Comparison of ENCODE assay signal across 13 mouse cellular contexts in the genomic region with DNA sequence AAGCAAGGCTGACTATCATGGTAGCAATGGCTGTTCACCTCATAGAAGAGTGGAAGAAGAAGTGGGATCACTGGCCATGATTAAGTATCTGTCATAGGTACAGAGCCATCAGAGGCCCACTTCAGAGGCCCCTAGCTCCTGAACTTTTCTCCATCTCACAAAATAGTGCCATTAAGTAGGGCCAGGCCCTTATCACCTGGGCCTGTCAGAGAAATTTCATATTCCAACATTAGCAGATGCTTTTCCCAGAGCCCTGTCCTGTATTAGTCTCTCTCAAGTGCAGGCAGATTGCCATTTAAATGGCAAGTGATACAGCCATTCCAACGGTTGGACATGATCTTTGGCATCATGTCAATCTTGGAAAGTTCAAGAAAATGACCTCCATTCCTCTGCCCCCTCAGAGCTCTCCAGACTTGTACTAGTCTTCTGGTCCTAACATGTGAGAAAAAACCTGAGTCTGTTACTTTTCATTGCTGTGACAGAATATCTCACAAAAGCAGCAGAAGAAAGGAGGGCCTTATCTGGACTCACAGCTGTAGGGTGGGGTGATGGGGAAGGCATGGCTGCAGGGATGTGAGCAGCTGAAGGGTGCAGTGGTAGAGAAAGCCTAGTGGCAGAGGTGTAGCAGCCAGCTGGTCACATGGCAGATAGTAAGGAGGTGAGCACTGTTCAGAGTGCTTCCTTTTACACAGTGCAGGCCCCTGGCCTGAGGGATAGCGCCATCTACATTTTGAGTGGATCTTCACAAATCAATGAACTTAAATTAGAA.
DNase-seq lines count a peak whose midpoint lies in the region; ATAC-seq lines count a peak whose summit lies in the region.
"Had no signal": no experiment of that assay in that cellular context is flagged by ENCODE, and none has a peak within 500 bp of the region (broad histone marks: within the 10 kb centered on the region; RNA-seq: fewer than 3 reads in every experiment).

No protein-coding gene starts in this region.

- H3K27me3 ChIP-seq in forebrain, embryonic 11.5 days (ENCODE audit: control insufficient read depth, insufficient read depth, low read length): no peaks in the 10 kb centered on the region
- no peaks in the 10 kb centered on the region for H3K27me3 ChIP-seq in forebrain, embryonic 16.5 days (replicated peaks; ENCODE audit: control insufficient read depth, insufficient read depth, low read length)
- H3K27me3 ChIP-seq in kidney, embryonic 15.5 days: no peaks in the 10 kb centered on the region; the same call in 1 of the 2 replicates
- no peaks in the 10 kb centered on the region for H3K27me3 ChIP-seq in liver, embryonic 15.5 days
- H3K27me3 ChIP-seq: neural tube, embryonic 12.5 days had no signal

- H3K9ac ChIP-seq in forebrain, embryonic 11.5 days (ENCODE audit: low read length): no peak overlapping the region
- no peak overlapping the region for H3K9ac ChIP-seq in forebrain, embryonic 16.5 days (replicated peaks; ENCODE audit: low read depth, low read length)
- no peak overlapping the region for H3K9ac ChIP-seq in kidney, embryonic 15.5 days
- H3K9ac ChIP-seq in liver, embryonic 15.5 days: peak overlapping the region; percentile 23; the same call in 1 of the 2 replicates
- H3K9ac ChIP-seq: neural tube, embryonic 12.5 days had no signal

- 83% methylated on average over 2 of the region's 2 CpGs for WGBS in forebrain, embryonic 11.5 days
- WGBS in forebrain, embryonic 16.5 days: 85% methylated on average over 2 of the region's 2 CpGs
- 80% methylated on average over 2 of the region's 2 CpGs for WGBS in kidney, embryonic 15.5 days
- WGBS in liver, embryonic 15.5 days (ENCODE audit: insufficient replicate concordance): 25% methylated on average over 2 of the region's 2 CpGs

- H3K4me1 ChIP-seq in forebrain, embryonic 11.5 days (replicated peaks; ENCODE audit: control insufficient read depth, insufficient read depth, low read length): no peaks in the 10 kb centered on the region
- H3K4me1 ChIP-seq in forebrain, embryonic 16.5 days (replicated peaks; ENCODE audit: control insufficient read depth, insufficient read depth, low read length): no peaks in the 10 kb centered on the region; the same call in 1 of the 2 replicates
- H3K4me1 ChIP-seq in kidney, embryonic 15.5 days: no peaks in the 10 kb centered on the region
- peaks cover 66% of the 10 kb centered on the region for H3K4me1 ChIP-seq in liver, embryonic 15.5 days (replicated peaks)

- H3K36me3 ChIP-seq in forebrain, embryonic 11.5 days (ENCODE audit: control insufficient read depth, insufficient read depth, low read length): no peaks in the 10 kb centered on the region
- no peaks in the 10 kb centered on the region for H3K36me3 ChIP-seq in forebrain, embryonic 16.5 days (ENCODE audit: control insufficient read depth, insufficient read depth)
- H3K36me3 ChIP-seq in kidney, embryonic 15.5 days: no peaks in the 10 kb centered on the region
- H3K36me3 ChIP-seq in liver, embryonic 15.5 days (replicated peaks): no peaks in the 10 kb centered on the region
- H3K36me3 ChIP-seq: neural tube, embryonic 12.5 days had no signal

- H3K4me3 ChIP-seq in forebrain, embryonic 11.5 days (ENCODE audit: low read depth, low read length): no peak overlapping the region
- no peak overlapping the region for H3K4me3 ChIP-seq in forebrain, embryonic 16.5 days (replicated peaks; ENCODE audit: low read length)
- H3K4me3 ChIP-seq in kidney, embryonic 15.5 days (replicated peaks): no peak overlapping the region
- peak overlapping the region; percentile 9; the same call in 1 of the 2 replicates for H3K4me3 ChIP-seq in liver, embryonic 15.5 days (replicated peaks)
- H3K4me3 ChIP-seq: neural tube, embryonic 12.5 days had no signal

- peak overlapping the region; percentile 18; the same call in 1 of the 2 replicates for H3K27ac ChIP-seq in forebrain, embryonic 11.5 days (ENCODE audit: low read depth, low read length)
- H3K27ac ChIP-seq in forebrain, embryonic 16.5 days (ENCODE audit: low read length): no peak overlapping the region
- no peak overlapping the region for H3K27ac ChIP-seq in kidney, embryonic 15.5 days
- H3K27ac ChIP-seq in liver, embryonic 15.5 days (replicated peaks): peak overlapping the region; percentile 97
- H3K27ac ChIP-seq: macrophage; neural tube, embryonic 12.5 days had no signal

- peak; percentile 74 for ATAC-seq in forebrain, embryonic 11.5 days (replicated peaks; ENCODE audit: low FRiP score)
- no peak for ATAC-seq in forebrain, embryonic 16.5 days
- peak; percentile 95 for ATAC-seq in kidney, embryonic 15.5 days (replicated peaks; ENCODE audit: low FRiP score)
- peak; percentile 99 for ATAC-seq in liver, embryonic 15.5 days (ENCODE audit: insufficient read depth)

- no peaks in the 10 kb centered on the region for H3K9me3 ChIP-seq in forebrain, embryonic 11.5 days (ENCODE audit: control insufficient read depth, low read length)
- no peaks in the 10 kb centered on the region for H3K9me3 ChIP-seq in forebrain, embryonic 16.5 days (ENCODE audit: control insufficient read depth, low read length)
- H3K9me3 ChIP-seq in kidney, embryonic 15.5 days (replicated peaks): no peaks in the 10 kb centered on the region
- no peaks in the 10 kb centered on the region for H3K9me3 ChIP-seq in liver, embryonic 15.5 days (replicated peaks)
- H3K9me3 ChIP-seq: neural tube, embryonic 12.5 days had no signal

- no peak overlapping the region for H3K4me2 ChIP-seq in forebrain, embryonic 11.5 days (ENCODE audit: low read depth, low read length, severe bottlenecking)
- H3K4me2 ChIP-seq in forebrain, embryonic 16.5 days (ENCODE audit: low read length): no peak overlapping the region
- no peak overlapping the region for H3K4me2 ChIP-seq in kidney, embryonic 15.5 days
- peak overlapping the region; percentile 57 for H3K4me2 ChIP-seq in liver, embryonic 15.5 days
- H3K4me2 ChIP-seq: neural tube, embryonic 12.5 days had no signal

- DNase-seq in forebrain, embryonic 11.5 days (ENCODE audit: low spot score): no peak
- no peak for DNase-seq in kidney, adult 11 months
- peak; percentile 66 for DNase-seq in c-Kit-positive CD71-positive TER-119-negative erythroid progenitor cells, embryonic 14.5 days (ENCODE audit: low read depth)
- no peak for DNase-seq in right cerebral cortex, postnatal 4 days
- no peak for DNase-seq in urinary bladder, postnatal 14 days (ENCODE audit: low spot score)
- DNase-seq: adrenal gland, adult 2 months; cerebellum, adult 9-11 months; gastrocnemius, postnatal 14 days had no signal

Comparison
In these comparisons a context has a peak if more than half of its experiments do, and no peak if none do; other contexts are left out.
1. H3K27ac ChIP-seq: peak in forebrain, embryonic 11.5 days (single experiment) and liver, embryonic 15.5 days (single experiment); none in forebrain, embryonic 16.5 days (single experiment) and kidney, embryonic 15.5 days (single experiment).